Mouse (Mus musculus) brain, embryonic 14.5 days (tissue): ENCODE measurements at regions not wholly inside any gene's neighbourhood (a gene's known extent, or its start where the extent isn't known, plus 50 kb on each side); places are given as distances from the start of the nearest gene placed in this dataset.

Experiments used
- DNase-seq: peaks from one replicate; pipeline ENCODE4 v3.0.0-alpha.2; 2011; ENCODE audit warnings: low read depth
- CTCF ChIP-seq: fragments of 200-500 bp; IDR thresholded peaks from 2 replicates; pipeline ENCODE4 v1.5.1; 2012; ENCODE audit warnings: inconsistent platforms, mild to moderate bottlenecking, moderate library complexity, borderline replicate concordance; ENCODE audit not compliant: insufficient read depth, insufficient read length; ENCODE audit errors: extremely low read depth
- POLR2A ChIP-seq: fragments of 200-500 bp; IDR thresholded peaks from 2 replicates; pipeline ENCODE4 v1.6.1; 2012; ENCODE audit warnings: mild to moderate bottlenecking, inconsistent platforms, borderline replicate concordance; ENCODE audit not compliant: poor library complexity, insufficient read depth, insufficient read length, severe bottlenecking; ENCODE audit errors: extremely low read depth

DNA sequence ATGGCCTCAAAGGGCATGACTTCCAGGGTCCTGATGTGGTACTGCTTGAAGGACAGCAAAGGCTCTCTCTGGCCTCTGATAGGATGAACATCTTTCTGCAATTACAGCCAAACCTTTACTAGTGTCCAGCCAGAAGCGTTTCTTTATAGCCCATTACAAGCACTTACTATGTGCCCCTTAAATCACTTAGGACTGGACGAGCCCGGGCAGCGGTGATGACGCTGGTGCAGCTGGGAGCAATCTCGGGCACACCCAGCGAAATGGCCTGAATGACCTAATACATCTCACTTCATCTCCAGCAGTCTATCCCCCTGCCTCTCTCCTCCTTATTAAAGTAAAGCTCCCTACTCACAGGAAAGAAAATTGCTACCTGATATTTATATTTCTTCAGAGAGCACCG lies 69.6 kb upstream of the Sorcs3 start:
- TF ChIP-seq POLR2A (no peak), CTCF (no peak)
- no peak for DNase-seq

DNA sequence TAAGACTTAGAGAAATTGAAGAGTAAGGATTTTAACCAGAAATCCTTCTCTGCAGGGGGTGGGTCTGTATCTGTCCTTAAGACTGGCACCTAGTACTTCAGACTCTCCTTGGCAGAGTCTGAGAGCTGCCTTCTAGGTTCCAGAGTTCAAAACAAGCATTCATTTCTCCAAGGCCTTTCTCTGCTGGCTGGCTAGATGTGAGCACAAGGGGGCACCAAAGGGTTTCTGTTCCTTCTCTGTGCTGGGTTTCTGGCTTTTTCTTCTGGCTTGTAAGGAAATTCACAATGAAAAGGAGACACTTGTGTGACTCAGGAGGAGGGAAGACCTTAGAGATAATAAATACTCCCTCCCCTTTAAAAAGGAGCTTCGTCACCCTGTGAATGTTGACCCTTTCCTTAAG lies 61.7 kb upstream of the Sorcs3 start:
- DNase-seq = peak; percentile 86
- peak; percentile 74; the same call in 1 of the 2 replicates for TF ChIP-seq CTCF
- no peak for TF ChIP-seq POLR2A
